Mouse (Mus musculus) megakaryocyte, embryonic 14.5 days (primary cell): ENCODE measurements at regions not wholly inside any gene's neighbourhood (a gene's known extent, or its start where the extent isn't known, plus 50 kb on each side); places are given as distances from the start of the nearest gene placed in this dataset.

Experiments used
- FLI1 ChIP-seq: IDR thresholded peaks from 2 replicates; pipeline ENCODE4 v1.6.1; 2012; ENCODE audit warnings: low read length, inconsistent platforms, mixed read lengths
- GATA1 ChIP-seq: IDR thresholded peaks from 3 replicates; pipeline ENCODE4 v1.6.1; 2012; ENCODE audit warnings: mixed read lengths, low read length, inconsistent platforms, borderline replicate concordance

DNA sequence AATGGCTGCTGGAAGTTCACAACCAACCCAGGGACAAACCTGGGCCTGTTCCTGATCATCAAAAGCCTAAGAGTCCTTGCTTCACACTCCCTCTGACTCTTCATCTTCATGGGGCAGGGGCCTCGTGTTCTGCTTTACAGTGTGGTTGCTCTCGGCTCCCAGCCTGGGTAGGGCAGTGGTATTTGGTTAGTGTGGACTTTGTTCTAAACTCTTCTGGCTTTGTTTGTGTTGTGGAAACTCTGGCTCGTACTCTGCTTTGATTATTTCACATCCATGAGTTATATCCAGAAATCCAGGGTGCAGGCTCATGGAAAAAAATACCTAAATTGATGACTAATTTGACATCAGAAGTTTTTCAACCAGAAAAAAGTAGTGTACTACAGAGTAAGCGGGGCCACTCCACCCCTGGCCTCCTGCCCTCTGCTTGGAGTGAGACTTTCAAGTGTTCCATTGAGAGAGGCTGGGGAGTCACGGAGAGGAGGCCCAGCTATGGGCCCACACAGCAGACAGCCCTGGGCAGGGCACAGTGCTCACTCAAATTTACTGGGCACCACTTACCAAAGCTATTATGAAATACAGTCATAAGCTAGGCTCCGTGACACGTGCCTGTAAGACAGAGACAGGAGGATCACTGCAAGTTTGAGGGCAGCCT lies 325.4 kb upstream of the Ddhd1 start:
- TF ChIP-seq GATA1 (no peak), FLI1 (no peak)
